Mouse (Mus musculus) thymus, postnatal 10 days (tissue): Measurements from ENCODE around the gene Cfap299.

ENCODE experiments used
- DNase-seq, 2 experiments: peaks; one replicate each; pipeline ENCODE4 v3.0.0; 2021; ENCODE audit warnings: low spot score in 2 of 2

Gene Cfap299

DNA sequence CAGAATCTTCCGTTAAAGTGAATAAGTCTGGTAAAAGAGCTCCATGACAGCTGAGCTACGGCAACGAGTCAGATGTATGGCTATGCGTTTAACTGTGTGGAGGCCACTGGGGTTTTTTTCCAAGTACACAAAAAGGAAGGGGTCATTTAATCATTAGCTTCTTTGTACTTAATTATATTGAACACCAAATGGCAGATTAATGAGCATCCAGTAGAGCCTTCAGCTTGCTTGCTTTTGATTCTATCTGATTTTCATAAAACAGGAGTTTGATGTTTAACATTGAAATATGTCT is 47.6 kb downstream of the Cfap299 start:
- DNase-seq, result no peak

DNA sequence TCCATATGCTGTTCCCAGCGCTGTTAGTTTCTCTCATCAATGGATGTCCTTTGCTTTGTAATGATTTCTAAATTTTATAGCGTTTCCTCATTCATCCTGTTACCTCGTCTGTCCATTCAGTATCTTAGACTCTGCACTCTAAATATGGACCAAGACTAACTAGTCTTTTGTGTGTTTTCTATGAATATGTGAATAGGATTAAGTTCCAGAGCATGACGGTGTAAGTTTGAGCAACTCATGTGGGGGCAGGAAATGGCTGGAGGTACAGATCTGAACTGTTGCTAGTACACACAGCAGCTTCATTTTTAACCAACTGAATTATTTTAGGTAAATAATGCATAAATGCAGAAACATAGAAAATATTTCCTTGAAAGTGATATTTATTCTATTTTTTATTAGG is 51.3 kb downstream of the Cfap299 start:
- no peak for DNase-seq

DNA sequence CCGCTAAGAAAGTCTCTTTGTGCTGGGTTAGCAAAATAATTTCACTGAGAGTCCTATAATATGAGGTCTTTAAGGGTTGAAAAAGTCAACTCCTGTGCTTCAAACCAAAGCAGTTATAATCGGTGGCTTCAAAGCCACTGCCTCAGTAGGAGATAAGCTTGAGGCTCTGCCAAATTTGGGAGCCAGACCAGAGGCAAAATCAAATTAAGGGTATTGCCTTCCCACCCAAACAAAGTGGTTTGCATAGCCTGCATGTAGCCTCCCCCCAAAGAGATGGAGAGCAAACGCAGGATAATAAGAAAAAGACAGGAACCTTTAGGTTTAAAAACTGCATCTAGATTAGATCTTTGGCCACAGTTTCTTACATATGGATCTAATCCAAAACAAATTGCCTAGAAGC is 58.0 kb downstream of the Cfap299 start:
- no peak for DNase-seq

- DNase-seq, result no peak
Observed at GRCm38 (mm10) chr5:98402165-98402564, 73.1 kb downstream of the Cfap299 start.

DNA sequence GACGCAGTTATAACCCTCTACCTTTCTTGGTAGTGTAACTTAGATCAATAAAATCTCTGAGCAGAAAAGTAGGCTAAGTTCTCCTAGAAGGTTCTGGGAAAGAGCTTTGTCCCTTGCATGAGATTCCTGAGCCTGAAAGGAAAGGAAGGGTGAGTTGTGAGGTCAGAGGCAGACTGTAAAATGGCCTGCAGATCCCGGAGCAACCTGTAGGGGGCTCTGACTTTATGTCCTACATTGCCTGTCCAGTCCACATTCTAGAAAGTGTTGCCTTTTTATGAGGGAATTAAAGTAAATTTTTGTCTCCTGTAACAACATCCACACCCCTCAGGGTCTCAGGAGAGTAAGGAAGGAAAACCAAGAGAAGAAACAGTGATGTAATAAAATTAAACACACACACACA is 81.0 kb downstream of the Cfap299 start:
- no peak for DNase-seq

DNA sequence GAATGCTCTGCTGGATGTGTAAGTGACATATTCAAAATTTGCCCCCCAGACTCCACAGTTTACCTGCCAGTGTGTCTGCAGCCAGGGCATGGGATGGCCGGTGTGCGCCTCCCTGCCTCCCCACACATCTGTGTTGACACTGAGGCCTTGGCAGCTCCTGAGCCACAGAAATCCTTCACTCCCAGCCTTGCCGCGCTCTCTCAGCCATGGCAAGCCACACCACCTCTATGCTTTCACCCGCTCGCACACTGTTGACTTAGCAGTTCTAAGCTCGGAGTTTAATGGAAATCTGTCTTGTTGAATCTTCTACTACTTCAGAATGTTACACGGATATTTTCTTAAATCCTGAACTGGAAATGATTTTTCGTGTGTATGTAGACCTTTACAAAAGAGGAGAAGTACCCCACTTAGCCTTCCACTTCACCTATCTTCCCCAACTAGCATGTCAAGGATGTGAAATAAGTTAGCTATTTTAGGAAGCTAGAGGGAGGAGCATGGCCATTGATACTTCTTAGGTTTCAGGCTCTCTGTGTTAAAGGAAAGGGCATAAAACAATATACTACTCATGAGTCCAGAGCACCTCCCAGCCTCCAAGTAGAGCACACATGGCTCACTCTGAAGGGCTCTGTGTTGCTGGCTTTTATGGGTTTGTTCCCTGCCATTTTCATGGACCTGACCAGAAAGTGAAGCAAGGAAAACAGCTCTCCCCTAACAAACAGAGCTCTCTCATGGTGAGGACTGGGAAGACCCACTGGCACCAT is 87.5 kb downstream of the Cfap299 start:
- no peak for DNase-seq

DNA sequence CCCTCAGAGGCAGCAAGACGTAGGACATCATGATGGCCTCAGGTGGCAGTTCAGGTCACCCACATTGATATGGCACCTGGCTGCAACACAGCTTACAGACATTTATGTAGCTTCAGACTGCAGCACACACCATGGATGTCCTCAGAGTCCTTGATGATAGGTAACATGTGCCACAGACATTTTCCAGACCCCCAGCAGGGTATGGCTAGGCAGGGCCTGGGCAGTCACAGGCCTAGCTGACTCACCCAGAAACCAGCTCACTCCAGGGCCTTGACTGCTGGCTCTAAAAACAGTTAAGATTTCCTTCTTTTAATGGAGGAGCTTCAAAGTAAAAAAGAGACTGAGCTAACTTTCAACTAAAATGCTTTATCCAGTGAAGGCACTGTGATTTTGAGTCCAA is 95.9 kb downstream of the Cfap299 start:
- no peak for DNase-seq

DNA sequence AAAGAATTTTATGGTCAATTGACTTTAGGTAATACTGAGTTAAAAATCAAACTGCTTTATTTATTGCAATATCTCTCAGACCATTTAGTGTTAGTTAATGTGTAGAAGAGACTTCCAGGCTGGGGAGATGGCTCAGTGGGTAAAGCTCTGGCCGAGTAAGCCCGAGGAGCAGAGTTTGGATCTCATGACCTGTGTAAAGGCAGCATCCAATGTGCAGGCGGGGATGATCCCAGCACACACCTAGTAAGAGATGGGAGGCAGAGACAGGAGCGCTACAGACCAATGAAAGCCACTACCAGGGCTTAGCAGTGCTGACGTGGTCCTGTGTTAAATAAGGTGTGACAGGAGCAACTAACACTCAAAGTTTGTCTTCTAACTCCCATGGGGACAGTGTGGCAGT is 97.0 kb downstream of the Cfap299 start:
- no peak for DNase-seq

- DNase-seq, result no peak
Observed at GRCm38 (mm10) chr5:98430060-98430459, 101.0 kb downstream of the Cfap299 start.

- no peak for DNase-seq
Observed at GRCm38 (mm10) chr5:98438686-98439085, 109.6 kb downstream of the Cfap299 start.

GRCm38 (mm10) chr5:98446771-98447462 is 117.8 kb downstream of the Cfap299 start:
- DNase-seq, result no peak

DNA sequence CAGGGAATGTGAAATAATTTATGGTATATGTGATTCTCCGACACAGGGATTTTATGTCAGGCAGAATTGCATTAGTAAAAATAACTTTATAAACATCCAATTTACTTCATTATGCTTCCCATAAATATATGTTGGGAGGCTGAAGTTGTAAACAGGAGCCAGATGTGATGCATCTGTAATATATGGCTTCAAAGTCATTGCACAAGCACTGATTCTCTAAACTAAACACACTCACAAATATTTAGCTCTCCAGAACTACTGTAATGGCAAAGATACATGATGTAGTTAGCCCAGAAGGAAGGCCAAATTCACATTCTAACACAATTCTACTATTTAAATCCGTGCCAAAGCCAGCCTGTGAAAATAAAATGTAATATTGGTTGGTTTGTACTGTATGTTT is 120.8 kb downstream of the Cfap299 start:
- DNase-seq, result no peak

- DNase-seq, result no peak
Observed at GRCm38 (mm10) chr5:98466882-98467535, 137.9 kb downstream of the Cfap299 start.

DNA sequence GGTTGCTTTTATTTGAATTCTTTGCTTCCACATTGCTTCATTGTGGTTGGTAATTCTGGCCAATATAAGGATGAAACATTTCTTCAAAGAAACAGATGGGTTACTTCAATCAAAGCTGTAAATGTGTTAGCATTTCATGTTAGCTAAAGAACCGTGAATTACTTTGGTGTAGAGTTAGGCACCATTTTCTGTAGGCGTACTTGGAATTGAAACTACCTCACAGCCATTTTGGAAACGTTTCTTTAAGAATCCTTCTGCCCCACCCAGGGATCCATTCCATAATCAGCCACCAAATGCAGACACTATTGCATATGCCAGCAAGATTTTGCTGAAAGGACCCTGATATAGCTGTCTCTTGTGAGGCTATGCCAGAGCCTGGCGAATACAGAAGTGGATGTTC is 140.9 kb downstream of the Cfap299 start:
- no peak for DNase-seq

DNA sequence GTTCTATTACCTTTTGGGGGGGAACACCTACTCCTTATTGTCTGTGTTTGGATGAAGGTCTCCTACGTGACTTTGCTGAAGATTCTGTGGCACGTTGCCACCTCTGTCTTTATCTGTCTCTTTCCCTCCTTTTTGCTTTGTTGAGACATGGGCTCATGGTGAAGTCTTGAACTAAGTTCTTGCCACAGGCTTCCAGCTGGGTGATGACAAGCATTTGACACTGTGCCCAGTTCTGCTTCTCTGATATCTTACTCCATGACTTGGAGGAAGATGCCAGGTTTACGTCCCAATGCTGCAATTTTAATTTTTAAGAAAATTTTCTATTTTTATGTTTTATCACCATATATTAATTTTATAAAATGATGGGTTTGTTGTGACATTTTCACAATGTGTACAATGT is 147.4 kb downstream of the Cfap299 start:
- no peak for DNase-seq

DNA sequence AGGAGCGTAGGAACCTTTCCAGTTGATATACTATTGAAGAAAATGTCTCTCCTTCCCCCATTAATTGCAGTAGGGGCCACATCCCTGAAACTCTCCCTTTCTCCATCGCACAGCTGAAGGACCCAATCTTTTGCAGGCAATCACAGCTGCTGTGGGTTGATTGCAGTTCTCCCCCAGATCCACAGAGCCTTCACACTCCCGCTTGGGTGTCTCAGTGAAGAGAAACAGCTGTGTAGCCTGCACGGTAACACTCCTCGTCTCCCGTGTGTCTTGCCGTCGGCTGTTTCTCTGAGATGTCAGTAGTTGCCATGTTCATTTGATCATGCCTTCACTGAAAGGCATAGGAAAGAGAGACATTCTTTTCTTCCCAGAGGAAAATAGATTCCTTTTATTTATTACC is 148.2 kb downstream of the Cfap299 start:
- DNase-seq, result no peak

DNA sequence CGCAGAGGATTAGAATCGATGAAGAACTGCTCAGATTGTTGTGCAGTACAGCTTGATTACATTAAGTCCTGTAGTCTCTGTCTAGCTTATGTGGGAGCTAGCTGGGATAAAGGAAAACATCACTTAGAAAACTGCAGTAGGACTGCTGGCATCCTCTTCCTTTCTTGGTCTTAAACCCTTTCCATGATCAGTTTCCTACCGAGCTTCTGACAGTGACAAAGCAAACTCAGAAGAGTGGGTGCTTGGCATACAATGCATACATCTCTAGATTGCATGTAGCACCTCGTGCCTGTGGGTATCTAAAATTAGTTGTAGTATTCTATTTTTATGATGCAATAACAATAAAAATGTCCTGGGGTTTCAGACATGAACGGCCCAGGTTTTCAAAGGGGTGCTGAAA is 154.4 kb downstream of the Cfap299 start:
- no peak for DNase-seq

GRCm38 (mm10) chr5:98485189-98485588 is 156.1 kb downstream of the Cfap299 start:
- DNase-seq, result no peak

- no peak for DNase-seq
Observed at GRCm38 (mm10) chr5:98498317-98498716, 169.2 kb downstream of the Cfap299 start.

- DNase-seq, result no peak
Observed at GRCm38 (mm10) chr5:98516214-98516613, 187.1 kb downstream of the Cfap299 start.

DNA sequence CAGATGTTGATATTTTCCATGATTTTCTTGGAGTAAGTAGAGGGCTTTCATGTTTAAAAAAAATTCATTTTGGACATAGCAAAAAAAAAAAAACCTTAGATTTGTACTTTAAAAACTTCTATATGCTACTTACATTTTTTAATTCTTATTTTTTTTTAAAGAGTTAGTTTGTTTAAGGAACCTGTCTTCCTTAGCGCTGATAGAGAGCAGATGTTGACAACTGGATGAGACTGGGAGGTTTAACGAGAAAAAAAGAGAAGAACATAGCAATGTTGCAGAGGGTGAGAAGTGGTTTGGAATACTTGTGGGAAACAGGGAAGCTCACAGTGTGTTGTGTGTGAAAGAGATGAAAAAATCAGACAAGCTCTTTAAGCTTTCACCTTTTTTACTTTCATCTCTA is 191.0 kb downstream of the Cfap299 start:
- DNase-seq, result no peak

DNA sequence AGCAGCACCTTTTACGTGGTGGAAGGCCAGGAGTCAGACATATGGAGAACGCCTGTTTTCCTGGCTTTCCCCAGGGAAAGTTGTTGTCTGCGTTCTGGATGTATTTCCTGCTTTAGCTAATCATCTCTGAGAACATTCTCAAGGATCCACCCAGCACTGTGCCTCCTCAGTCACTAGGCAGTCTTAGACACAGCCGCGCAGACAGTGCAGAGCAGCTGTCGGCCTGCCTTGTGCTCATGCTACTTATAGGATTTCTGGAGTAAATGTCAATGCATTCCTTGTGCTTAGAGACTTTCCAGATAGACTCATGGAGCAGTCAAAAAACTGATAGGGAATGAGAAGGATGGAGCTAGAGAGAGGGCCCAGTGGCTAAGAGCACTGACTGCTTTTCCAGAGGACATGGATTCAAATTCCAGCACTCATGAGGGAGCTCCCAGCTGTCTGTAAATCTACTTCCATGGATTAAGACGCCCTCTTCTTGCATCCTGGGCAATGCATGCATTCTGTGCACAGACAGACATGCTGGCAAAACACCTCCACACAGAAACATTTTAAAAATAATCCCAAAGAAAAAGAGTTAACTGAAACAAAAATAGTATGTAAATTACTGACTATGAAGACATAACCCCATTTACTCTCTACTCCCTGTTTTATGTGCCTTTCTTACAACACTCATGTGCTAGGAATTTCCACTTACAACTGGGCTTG is 193.3 kb downstream of the Cfap299 start:
- DNase-seq, result no peak

DNA sequence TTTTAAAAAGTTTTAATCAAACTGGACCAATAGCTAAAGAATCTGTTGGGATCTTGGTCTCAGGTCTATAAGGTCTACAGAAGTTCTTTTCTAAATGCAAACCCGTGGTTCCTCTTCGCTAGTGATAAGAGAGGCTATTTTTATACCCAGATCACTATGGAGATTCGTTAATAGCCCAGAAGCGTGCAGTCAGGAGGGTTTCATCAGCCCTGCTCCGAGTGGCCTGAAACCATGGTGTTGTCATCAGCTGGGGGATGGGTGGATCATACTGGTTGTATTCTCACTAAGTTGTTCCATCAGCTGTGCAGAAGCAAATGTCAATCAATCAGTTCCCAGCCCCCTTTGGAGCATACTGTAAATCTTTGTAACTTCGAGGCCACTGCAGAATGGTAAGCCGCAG is 193.9 kb downstream of the Cfap299 start:
- DNase-seq, result no peak
